Mouse (Mus musculus) liver, embryonic 15.5 days (tissue): ENCODE measurements around the gene Zfp383. TPM values are rescaled to one million over a fixed set of nuclear protein-coding genes. Genes with fewer than 3 reads are reported as not detected.
"Not testable (repeated sequence)": the region's sequence is repeated elsewhere in the genome, so short reads cannot be mapped to it uniquely, and the experiment has no call there.

Source experiments
- ATAC-seq: fragments of 200-750 bp; cut with Nextera tagmentation; 2 replicates; pipeline ENCODE4 v1.8.0; 2017; ENCODE audit warnings: moderate number of reproducible peaks, mild to moderate bottlenecking, moderate library complexity; ENCODE audit not compliant: insufficient read depth
- H3K27ac ChIP-seq: fragments of 300-500 bp; sonication (generic); replicated peaks from 2 replicates; pipeline ENCODE4 v1.5.1; 2015; ENCODE audit warnings: mild to moderate bottlenecking, inconsistent platforms
- H3K27me3 ChIP-seq: fragments of 300-500 bp; sonication (generic); 2 replicates; pipeline ENCODE4 v1.6.1; 2015; ENCODE audit warnings: mild to moderate bottlenecking, inconsistent platforms
- H3K36me3 ChIP-seq: fragments of 300-500 bp; sonication (generic); replicated peaks from 2 replicates; pipeline ENCODE4 v1.6.1; 2015; ENCODE audit warnings: moderate library complexity, mild to moderate bottlenecking, inconsistent platforms
- H3K4me1 ChIP-seq: fragments of 300-500 bp; sonication (generic); replicated peaks from 2 replicates; pipeline ENCODE4 v1.6.1; 2015; ENCODE audit warnings: inconsistent platforms
- H3K4me2 ChIP-seq: fragments of 300-500 bp; sonication (generic); 2 replicates; pipeline ENCODE4 v1.6.1; 2015; ENCODE audit warnings: moderate library complexity, mild to moderate bottlenecking, inconsistent platforms
- H3K4me3 ChIP-seq: fragments of 300-500 bp; sonication (generic); replicated peaks from 2 replicates; pipeline ENCODE4 v1.5.1; 2015; ENCODE audit warnings: mild to moderate bottlenecking, inconsistent platforms
- H3K9ac ChIP-seq: fragments of 300-500 bp; sonication (generic); 2 replicates; pipeline ENCODE4 v1.6.1; 2015; ENCODE audit warnings: moderate library complexity, mild to moderate bottlenecking, inconsistent platforms
- H3K9me3 ChIP-seq: fragments of 300-500 bp; sonication (generic); replicated peaks from 2 replicates; pipeline ENCODE4 v1.6.1; 2016; ENCODE audit warnings: inconsistent platforms
- WGBS: fragments of 180-500 bp; shearing (Covaris S2); methylation state at CpG from one replicate; pipeline ENCODE4 v1.1.7; 2015; ENCODE audit warnings: mixed read lengths; ENCODE audit not compliant: insufficient replicate concordance; 5-methylcytosine and 5-hydroxymethylcytosine counted together
- polyA plus RNA-seq: library from polyadenylated mRNA; unstranded; fragments of >200 nt; fragmentation: Nextera tagmentation; extraction: Ambion mirVana; gene quantifications from 2 replicates; pipeline ENCODE4 v1.2.1, GENCODE M21; 2015

Zfp383 gene
- polyA plus RNA-seq, 1 experiment from 2014 or later = 0.39 TPM

GRCm38 (mm10) chr7:29942740-29943139 lies 34.7 kb downstream of the Zfp383 start:
- H3K4me2 ChIP-seq = no peak overlapping the region
- no peak overlapping the region for H3K27ac ChIP-seq
- no peak for ATAC-seq
- H3K4me3 ChIP-seq = no peak overlapping the region
- 77% methylated on average over 2 of the region's 2 CpGs for WGBS
- H3K4me1 ChIP-seq = no peaks in the 10 kb centered on the region
- no peaks in the 10 kb centered on the region for H3K9me3 ChIP-seq
- no peak overlapping the region for H3K9ac ChIP-seq
- H3K27me3 ChIP-seq = no peaks in the 10 kb centered on the region
- H3K36me3 ChIP-seq = no peaks in the 10 kb centered on the region

- H3K4me1 ChIP-seq = no peaks in the 10 kb centered on the region
- no peaks in the 10 kb centered on the region for H3K9me3 ChIP-seq
- no peak overlapping the region for H3K4me2 ChIP-seq
- H3K9ac ChIP-seq = no peak overlapping the region
- H3K4me3 ChIP-seq = no peak overlapping the region
- H3K27ac ChIP-seq = no peak overlapping the region
- no peak for ATAC-seq
- H3K36me3 ChIP-seq = no peaks in the 10 kb centered on the region
- H3K27me3 ChIP-seq = no peaks in the 10 kb centered on the region
- 66% methylated on average over 2 of the region's 2 CpGs for WGBS
These were observed 35.7 kb downstream of the Zfp383 start for GRCm38 (mm10) chr7:29943720-29944119.

GRCm38 (mm10) chr7:29944201-29944600 lies 36.2 kb downstream of the Zfp383 start:
- Histone ChIP-seq H3K9ac (no peak overlapping the region), H3K4me2 (no peak overlapping the region), H3K27me3 (no peaks in the 10 kb centered on the region), H3K36me3 (no peaks in the 10 kb centered on the region), H3K9me3 (no peaks in the 10 kb centered on the region), H3K4me1 (no peaks in the 10 kb centered on the region), H3K27ac (no peak overlapping the region), H3K4me3 (no peak overlapping the region)
- ATAC-seq = no peak
- 62% methylated on average over 2 of the region's 2 CpGs for WGBS

DNA sequence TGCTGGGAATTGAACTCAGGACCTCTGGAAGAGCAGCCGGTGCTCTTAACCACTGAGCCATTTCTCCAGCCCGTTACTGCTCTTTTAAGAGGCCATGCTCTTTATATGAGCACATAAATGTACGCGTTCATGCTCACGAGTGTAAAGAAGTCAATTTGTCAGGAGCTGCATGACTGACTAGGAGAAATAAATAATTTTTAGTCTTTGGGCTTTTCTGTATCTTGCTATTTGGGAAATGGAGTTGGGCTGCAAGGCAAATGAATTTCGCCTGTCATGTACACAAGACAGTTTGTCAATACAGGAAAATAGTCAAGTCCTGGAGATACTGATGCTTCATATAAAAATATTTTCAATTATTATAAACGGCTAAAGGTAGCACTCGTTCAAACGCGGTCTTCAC lies 45.1 kb downstream of the Zfp383 start:
- ATAC-seq = no peak
- H3K27ac ChIP-seq = peak overlapping the region; percentile 89
- 0 out of 2 replicates have a peak, but pooled peaks cover 4% of the 10 kb centered on the region for H3K36me3 ChIP-seq
- 37% methylated on average over 10 of the region's 10 CpGs for WGBS
- H3K27me3 ChIP-seq = no peaks in the 10 kb centered on the region
- peak overlapping the region; percentile 90 for H3K4me2 ChIP-seq
- peak overlapping the region; percentile 80 for H3K4me3 ChIP-seq
- peaks cover 16% of the 10 kb centered on the region for H3K4me1 ChIP-seq
- peak overlapping the region; percentile 83 for H3K9ac ChIP-seq
- H3K9me3 ChIP-seq = no peaks in the 10 kb centered on the region

- Histone ChIP-seq H3K9me3 (no peaks in the 10 kb centered on the region), H3K27me3 (no peaks in the 10 kb centered on the region), H3K27ac (peak within 1 kb of the TSS; percentile 89), H3K4me3 (peak within 1 kb of the TSS; percentile 80), H3K9ac (peak within 1 kb of the TSS; percentile 83), H3K36me3 (0 out of 2 replicates have a peak, but pooled peaks cover 4% of the 10 kb centered on the region), H3K4me2 (peak within 1 kb of the TSS; percentile 90), H3K4me1 (peaks cover 16% of the 10 kb centered on the region)
- ATAC-seq = peak; percentile 92
- 1% methylated on average over 52 of the region's 52 CpGs for WGBS
These were observed 45.7 kb downstream of the Zfp383 start, which contains the start of gene Zfp74 for GRCm38 (mm10) chr7:29953513-29954401. TSS of gene Zfp74 (minus strand) at chr7:29954089.

DNA sequence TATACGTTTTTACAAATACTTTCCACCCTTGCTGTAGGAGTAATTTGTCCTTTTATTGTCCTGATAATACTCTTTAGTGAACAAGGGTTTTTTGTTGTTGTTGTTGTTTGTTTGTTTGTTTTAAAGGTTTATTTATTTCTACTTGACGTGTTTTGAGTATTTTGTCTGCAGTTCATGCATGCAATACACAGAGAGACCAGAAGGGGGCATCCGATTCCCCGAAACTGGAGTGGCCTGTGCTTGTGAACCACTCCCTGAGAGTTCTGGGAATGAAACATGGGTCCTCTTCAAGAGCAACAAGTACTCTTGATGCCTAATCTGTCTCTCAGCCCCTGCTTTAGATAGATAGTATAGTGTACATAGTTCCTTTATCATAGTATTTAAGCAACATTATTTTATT lies 46.7 kb downstream of the Zfp383 start:
- H3K9me3 ChIP-seq = no peaks in the 10 kb centered on the region
- no peak overlapping the region for H3K9ac ChIP-seq
- 0 out of 2 replicates have a peak, but pooled peaks cover under 1% of the 10 kb centered on the region for H3K36me3 ChIP-seq
- 6% methylated on average over 4 of the region's 4 CpGs for WGBS
- peak overlapping the region; percentile 80 for H3K4me3 ChIP-seq
- ATAC-seq = no peak
- no peak overlapping the region for H3K27ac ChIP-seq
- no peaks in the 10 kb centered on the region for H3K27me3 ChIP-seq
- H3K4me2 ChIP-seq = peak overlapping the region; percentile 90
- peaks cover 16% of the 10 kb centered on the region for H3K4me1 ChIP-seq

GRCm38 (mm10) chr7:29956257-29956656 lies 48.2 kb downstream of the Zfp383 start:
- Histone ChIP-seq H3K4me3 (no peak overlapping the region), H3K4me1 (peaks cover 16% of the 10 kb centered on the region), H3K9me3 (no peaks in the 10 kb centered on the region), H3K4me2 (no peak overlapping the region), H3K9ac (no peak overlapping the region), H3K36me3 (no peaks in the 10 kb centered on the region), H3K27me3 (no peaks in the 10 kb centered on the region), H3K27ac (no peak overlapping the region)
- ATAC-seq = no peak
- WGBS = 55% methylated on average over 10 of the region's 10 CpGs

GRCm38 (mm10) chr7:29958125-29958724 lies 50.2 kb downstream of the Zfp383 start:
- no peak overlapping the region for H3K4me3 ChIP-seq
- no peaks in the 10 kb centered on the region for H3K9me3 ChIP-seq
- no peak overlapping the region for H3K9ac ChIP-seq
- ATAC-seq = no peak
- H3K4me1 ChIP-seq = peaks cover 12% of the 10 kb centered on the region
- no peaks in the 10 kb centered on the region for H3K36me3 ChIP-seq
- H3K27ac ChIP-seq = no peak overlapping the region
- H3K4me2 ChIP-seq = no peak overlapping the region
- no peaks in the 10 kb centered on the region for H3K27me3 ChIP-seq
- WGBS = 46% methylated on average over 11 of the region's 11 CpGs

GRCm38 (mm10) chr7:29959004-29959403 lies 51.0 kb downstream of the Zfp383 start:
- Histone ChIP-seq H3K27ac (no peak overlapping the region), H3K27me3 (no peaks in the 10 kb centered on the region), H3K9ac (no peak overlapping the region), H3K36me3 (no peaks in the 10 kb centered on the region), H3K9me3 (no peaks in the 10 kb centered on the region), H3K4me1 (peaks cover 8% of the 10 kb centered on the region), H3K4me2 (no peak overlapping the region), H3K4me3 (no peak overlapping the region)
- no peak for ATAC-seq
- 40% methylated on average over 3 of the region's 3 CpGs for WGBS

- 52% methylated on average over 39 of the region's 39 CpGs for WGBS
- H3K4me3 ChIP-seq, H3K36me3 ChIP-seq: not testable (repeated sequence)
These were observed 57.2 kb downstream of the Zfp383 start for GRCm38 (mm10) chr7:29965115-29965810.

More at GRCm38 (mm10) chr7:29965115-29965810, 57.2 kb downstream of the Zfp383 start:
- H3K4me1 ChIP-seq, H3K27ac ChIP-seq, H3K9me3 ChIP-seq, H3K4me2 ChIP-seq, H3K9ac ChIP-seq, H3K27me3 ChIP-seq, ATAC-seq: not testable (repeated sequence)
